Mouse (Mus musculus) CD4-positive, CD25-positive, alpha-beta regulatory T cell, adult 4 months (primary cell): Measurements from ENCODE around the gene Kcne1l. TPM values are rescaled to one million over a fixed set of nuclear protein-coding genes. Genes with fewer than 3 reads are reported as not detected.

Experiments
- ATAC-seq: one replicate; pipeline ENCODE4 v1.8.0; 2017
- polyA plus RNA-seq, 2 experiments: library from polyadenylated mRNA; unstranded; fragments of 100-300 nt; shearing (Covaris generic); gene quantifications; one replicate each; pipeline ENCODE4 v1.2.1; 2017

The Kcne1l gene
- polyA plus RNA-seq: not detected

- no peak for ATAC-seq
Measured at GRCm38 (mm10) chrX:142305869-142306581, at the start of gene Kcne1l. Gene Kcne1l, minus strand, starts transcription at chrX:142306294.

GRCm38 (mm10) chrX:142336207-142336606 lies 30.1 kb upstream of the Kcne1l start:
- ATAC-seq: no peak

- ATAC-seq: no peak
Measured at GRCm38 (mm10) chrX:142335502-142335901, 29.4 kb upstream of the Kcne1l start.

GRCm38 (mm10) chrX:142325760-142326159 lies 19.7 kb upstream of the Kcne1l start:
- ATAC-seq: no peak

- no peak for ATAC-seq
Measured at GRCm38 (mm10) chrX:142316106-142316505, 10.0 kb upstream of the Kcne1l start.

GRCm38 (mm10) chrX:142315270-142315669 lies 9.2 kb upstream of the Kcne1l start:
- ATAC-seq: no peak

- no peak for ATAC-seq
Measured at GRCm38 (mm10) chrX:142314307-142315024, 8.4 kb upstream of the Kcne1l start.

- no peak for ATAC-seq
Measured at GRCm38 (mm10) chrX:142310431-142310830, 4.3 kb upstream of the Kcne1l start.

GRCm38 (mm10) chrX:142305010-142305868 lies 855 bp downstream of the Kcne1l start:
- no peak for ATAC-seq

- ATAC-seq: no peak
Measured at GRCm38 (mm10) chrX:142304592-142304991, 1.5 kb downstream of the Kcne1l start.

GRCm38 (mm10) chrX:142303456-142303855 lies 2.6 kb downstream of the Kcne1l start:
- no peak for ATAC-seq

GRCm38 (mm10) chrX:142285905-142286304 lies 20.2 kb downstream of the Kcne1l start:
- no peak for ATAC-seq

GRCm38 (mm10) chrX:142276573-142276972 lies 29.5 kb downstream of the Kcne1l start:
- ATAC-seq: no peak

- ATAC-seq: no peak
Measured at GRCm38 (mm10) chrX:142276031-142276430, 30.1 kb downstream of the Kcne1l start.

Other genes starting within 250 kb of the Kcne1l start
- not detected for gene Gucy2f, start 109.4 kb downstream of the Kcne1l start, polyA plus RNA-seq
- gene Nxt2, start 79.5 kb downstream of the Kcne1l start, polyA plus RNA-seq: 1 to 10 TPM; 5.4 to 5.7 TPM
- 10 to 100 TPM; 36.7 to 38.0 TPM for gene Acsl4, start 84.2 kb upstream of the Kcne1l start, polyA plus RNA-seq